Mouse (Mus musculus): ENCODE results near the gene Dock7. TPM values are rescaled to one million over a fixed set of nuclear protein-coding genes. Genes with fewer than 3 reads are reported as not detected.

The Dock7 gene
- total and polyA plus RNA-seq, 2 experiments from 2014 or later: 36.8 to 82.3 TPM

DNA sequence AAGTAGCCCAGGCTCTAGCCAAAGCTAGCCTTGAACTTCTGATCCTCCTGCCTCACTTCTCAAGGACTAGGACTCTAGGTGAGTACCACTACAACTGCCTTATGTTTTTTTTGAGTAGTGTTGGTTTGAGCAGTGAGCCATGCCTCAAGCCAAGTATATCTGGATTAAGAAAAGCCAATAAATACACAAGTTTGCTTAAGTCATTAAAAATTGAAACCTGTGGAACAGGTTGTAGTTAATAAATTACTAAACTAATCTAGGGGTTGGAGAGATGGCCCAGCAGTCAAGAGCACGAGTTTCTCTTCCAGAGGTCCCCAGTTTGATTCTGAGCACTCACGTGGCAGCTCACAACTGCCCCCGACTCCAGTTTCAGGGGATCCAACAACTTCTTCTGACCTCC is 20.9 kb upstream of the Dock7 start:
- Histone ChIP-seq H3K27me3 (ENCODE audit: insufficient read depth, low read length) (no peaks in the 10 kb centered on the region), H3K27ac (ENCODE audit: low read depth, low read length) (no peak overlapping the region), H3K9me3 (ENCODE audit: low read length) (no peaks in the 10 kb centered on the region), H3K4me1 (ENCODE audit: insufficient read depth, low read length) (no peaks in the 10 kb centered on the region), H3K36me3 (ENCODE audit: insufficient read depth, low read length) (no peaks in the 10 kb centered on the region), H3K9ac (replicated peaks; ENCODE audit: low read length, poor library complexity, severe bottlenecking) (no peak overlapping the region), H3K4me2 (ENCODE audit: low read depth, low read length, poor library complexity, severe bottlenecking) (no peak overlapping the region), H3K4me3 (ENCODE audit: low read depth, low read length) (no peak overlapping the region)
- 83% methylated on average over 3 of the region's 3 CpGs for WGBS
- no peak for ATAC-seq (ENCODE audit: low FRiP score)
- no peak for DNase-seq (ENCODE audit: low spot score)
- no peak for TF ChIP-seq CTCF (IDR thresholded peaks at IDR 0.05)

DNA sequence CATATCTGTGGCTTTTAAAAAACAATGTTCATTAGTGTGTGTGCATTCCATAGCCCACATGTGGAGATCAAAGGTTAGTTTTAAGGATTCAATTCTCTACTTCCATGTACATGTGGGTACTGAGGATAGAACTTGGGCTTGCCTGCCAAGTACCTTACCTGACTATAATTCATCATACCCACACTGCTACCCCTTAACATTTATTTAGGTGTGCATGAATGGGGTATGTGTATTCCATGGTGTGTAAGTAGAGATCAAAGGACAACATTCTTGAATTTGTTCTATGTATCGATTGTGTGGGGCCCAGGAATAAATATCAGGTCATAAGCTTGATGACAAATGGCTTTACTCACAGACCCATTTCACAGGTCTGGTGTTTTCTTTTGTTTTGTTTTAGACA is 20.5 kb upstream of the Dock7 start:
- no peaks in the 10 kb centered on the region for H3K36me3 ChIP-seq (ENCODE audit: insufficient read depth, low read length)
- H3K9me3 ChIP-seq (ENCODE audit: low read length): no peaks in the 10 kb centered on the region
- no peak for DNase-seq (ENCODE audit: low spot score)
- H3K4me2 ChIP-seq (ENCODE audit: low read depth, low read length, poor library complexity, severe bottlenecking): no peak overlapping the region
- no peak for TF ChIP-seq CTCF (IDR thresholded peaks at IDR 0.05)
- no peak overlapping the region for H3K27ac ChIP-seq (ENCODE audit: low read depth, low read length)
- WGBS: 95% methylated on average over 1 of the region's 1 CpGs
- ATAC-seq (ENCODE audit: low FRiP score): no peak
- no peaks in the 10 kb centered on the region for H3K27me3 ChIP-seq (ENCODE audit: insufficient read depth, low read length)
- H3K9ac ChIP-seq (replicated peaks; ENCODE audit: low read length, poor library complexity, severe bottlenecking): no peak overlapping the region
- H3K4me3 ChIP-seq (ENCODE audit: low read depth, low read length): no peak overlapping the region
- no peaks in the 10 kb centered on the region for H3K4me1 ChIP-seq (ENCODE audit: insufficient read depth, low read length)

DNA sequence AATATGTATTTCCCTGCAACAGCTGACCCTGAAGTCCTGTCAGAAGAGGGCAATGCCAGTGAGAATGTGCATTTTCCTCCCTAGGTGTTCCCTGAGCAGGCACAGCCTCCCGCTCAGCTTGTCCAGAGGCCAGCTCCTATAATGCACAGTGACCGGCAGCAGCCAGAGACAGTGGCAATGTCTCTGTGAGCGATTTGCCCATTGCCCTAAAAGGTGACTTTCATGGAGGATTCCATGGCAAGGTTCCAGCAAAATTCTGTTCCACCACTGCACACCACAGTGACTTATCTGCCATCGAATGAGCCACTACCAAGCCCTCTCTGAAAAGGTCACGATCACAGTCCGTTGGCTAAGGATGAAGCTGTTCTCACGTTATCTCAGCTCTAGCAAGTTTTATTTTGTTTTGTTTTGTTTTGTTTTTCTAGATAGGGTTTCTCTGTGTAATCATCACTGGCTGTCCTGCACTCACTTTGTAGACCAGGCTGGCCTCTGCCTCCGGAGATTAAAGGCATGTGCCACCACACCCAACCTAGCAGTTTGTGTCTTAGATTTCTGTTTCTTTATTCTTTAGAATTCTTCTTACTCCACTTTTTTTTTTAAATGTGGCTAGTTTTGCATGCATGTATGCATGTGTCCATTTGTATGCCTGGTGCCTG is 17.4 kb upstream of the Dock7 start:
- DNase-seq (ENCODE audit: low spot score) (no peak), ATAC-seq (ENCODE audit: low FRiP score) (no peak)
- no peaks in the 10 kb centered on the region for H3K36me3 ChIP-seq (ENCODE audit: insufficient read depth, low read length)
- H3K27ac ChIP-seq (ENCODE audit: low read depth, low read length): no peak overlapping the region
- no peak for TF ChIP-seq CTCF (IDR thresholded peaks at IDR 0.05)
- H3K4me2 ChIP-seq (ENCODE audit: low read depth, low read length, poor library complexity, severe bottlenecking): no peak overlapping the region
- H3K27me3 ChIP-seq (ENCODE audit: insufficient read depth, low read length): no peaks in the 10 kb centered on the region
- no peak overlapping the region for H3K9ac ChIP-seq (replicated peaks; ENCODE audit: low read length, poor library complexity, severe bottlenecking)
- H3K9me3 ChIP-seq (ENCODE audit: low read length): no peaks in the 10 kb centered on the region
- H3K4me1 ChIP-seq (ENCODE audit: insufficient read depth, low read length): no peaks in the 10 kb centered on the region
- no peak overlapping the region for H3K4me3 ChIP-seq (ENCODE audit: low read depth, low read length)
- 88% methylated on average over 8 of the region's 8 CpGs for WGBS

DNA sequence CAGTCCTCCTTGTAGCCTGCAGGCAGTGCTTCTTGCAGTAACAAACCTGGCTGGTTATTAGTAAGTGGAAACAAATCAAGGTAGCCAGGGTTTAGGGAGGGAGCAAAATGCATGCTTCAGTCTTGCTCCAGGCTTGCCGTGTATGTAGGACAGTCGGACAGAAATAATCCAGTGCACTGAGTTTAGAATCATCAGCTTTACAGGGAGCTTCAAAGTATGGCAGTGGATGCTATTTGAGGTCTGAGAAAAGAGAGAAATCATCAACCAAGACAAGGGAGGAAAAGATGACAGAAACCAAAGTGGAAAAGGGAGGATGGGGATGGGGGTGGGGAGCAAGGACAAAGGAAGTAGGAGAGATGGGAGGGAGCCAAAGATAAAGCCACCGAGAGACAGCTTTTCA is 13.8 kb upstream of the Dock7 start:
- no peaks in the 10 kb centered on the region for H3K27me3 ChIP-seq (ENCODE audit: insufficient read depth, low read length)
- no peaks in the 10 kb centered on the region for H3K36me3 ChIP-seq (ENCODE audit: insufficient read depth, low read length)
- no peak for TF ChIP-seq CTCF (IDR thresholded peaks at IDR 0.05)
- H3K4me1 ChIP-seq (ENCODE audit: insufficient read depth, low read length): no peaks in the 10 kb centered on the region
- no peak overlapping the region for H3K9ac ChIP-seq (replicated peaks; ENCODE audit: low read length, poor library complexity, severe bottlenecking)
- H3K4me3 ChIP-seq (ENCODE audit: low read depth, low read length): no peak overlapping the region
- DNase-seq (ENCODE audit: low spot score) (no peak), ATAC-seq (ENCODE audit: low FRiP score) (no peak)
- H3K9me3 ChIP-seq (ENCODE audit: low read length): no peaks in the 10 kb centered on the region
- 45% methylated on average over 3 of the region's 3 CpGs for WGBS
- H3K4me2 ChIP-seq (ENCODE audit: low read depth, low read length, poor library complexity, severe bottlenecking): no peak overlapping the region
- H3K27ac ChIP-seq (ENCODE audit: low read depth, low read length): no peak overlapping the region

DNA sequence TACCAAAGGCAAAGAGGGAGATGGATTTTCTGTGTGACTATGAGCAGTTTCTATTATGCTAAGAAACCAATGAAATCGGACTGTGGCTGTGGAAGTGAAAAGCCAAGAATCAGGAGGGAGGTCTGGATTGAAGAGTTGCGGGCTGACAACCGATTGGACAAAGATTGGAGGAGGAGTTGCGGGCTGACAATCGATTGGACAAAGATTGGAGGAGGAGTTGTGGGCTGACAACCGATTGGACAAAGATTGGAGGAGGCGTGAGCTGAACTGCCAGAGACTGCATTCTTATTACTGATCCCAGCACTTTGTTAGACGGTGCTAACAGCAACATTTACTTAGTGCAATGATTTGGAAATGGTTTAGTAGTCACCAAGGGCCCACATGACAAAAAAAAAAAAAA is 12.6 kb upstream of the Dock7 start:
- no peak overlapping the region for H3K27ac ChIP-seq (ENCODE audit: low read depth, low read length)
- ATAC-seq (ENCODE audit: low FRiP score) (no peak), DNase-seq (ENCODE audit: low spot score) (no peak)
- no peak overlapping the region for H3K4me2 ChIP-seq (ENCODE audit: low read depth, low read length, poor library complexity, severe bottlenecking)
- 92% methylated on average over 8 of the region's 8 CpGs for WGBS
- no peak overlapping the region for H3K4me3 ChIP-seq (ENCODE audit: low read depth, low read length)
- no peaks in the 10 kb centered on the region for H3K4me1 ChIP-seq (ENCODE audit: insufficient read depth, low read length)
- H3K9me3 ChIP-seq (ENCODE audit: low read length): no peaks in the 10 kb centered on the region
- no peak overlapping the region for H3K9ac ChIP-seq (replicated peaks; ENCODE audit: low read length, poor library complexity, severe bottlenecking)
- no peaks in the 10 kb centered on the region for H3K36me3 ChIP-seq (ENCODE audit: insufficient read depth, low read length)
- TF ChIP-seq CTCF (IDR thresholded peaks at IDR 0.05): no peak
- no peaks in the 10 kb centered on the region for H3K27me3 ChIP-seq (ENCODE audit: insufficient read depth, low read length)

DNA sequence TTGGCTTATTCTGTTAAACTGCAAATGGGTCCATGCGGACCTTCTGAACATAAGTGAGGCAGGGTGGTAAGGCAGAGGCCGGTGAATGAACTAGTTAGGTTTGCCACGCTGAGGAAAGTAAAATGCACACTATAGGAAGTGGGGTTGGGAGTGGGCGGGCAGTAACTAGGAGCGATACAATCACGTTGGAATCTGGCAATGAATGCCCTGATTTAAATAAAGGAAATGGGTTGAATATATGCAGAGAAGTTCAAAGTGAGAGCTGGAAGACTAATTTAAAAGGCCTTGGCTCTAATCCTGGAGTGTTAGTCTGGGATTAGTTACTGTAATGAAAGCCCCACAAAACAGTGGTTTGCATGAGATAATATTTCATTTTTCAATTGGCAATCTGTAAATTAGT is 12.0 kb upstream of the Dock7 start:
- DNase-seq (ENCODE audit: low spot score): no peak
- WGBS: 55% methylated on average over 6 of the region's 6 CpGs
- no peaks in the 10 kb centered on the region for H3K27me3 ChIP-seq (ENCODE audit: insufficient read depth, low read length)
- no peak overlapping the region for H3K4me3 ChIP-seq (ENCODE audit: low read depth, low read length)
- no peak for ATAC-seq (ENCODE audit: low FRiP score)
- no peaks in the 10 kb centered on the region for H3K4me1 ChIP-seq (ENCODE audit: insufficient read depth, low read length)
- H3K4me2 ChIP-seq (ENCODE audit: low read depth, low read length, poor library complexity, severe bottlenecking): no peak overlapping the region
- H3K9me3 ChIP-seq (ENCODE audit: low read length): no peaks in the 10 kb centered on the region
- H3K9ac ChIP-seq (replicated peaks; ENCODE audit: low read length, poor library complexity, severe bottlenecking): no peak overlapping the region
- no peak overlapping the region for H3K27ac ChIP-seq (ENCODE audit: low read depth, low read length)
- no peak for TF ChIP-seq CTCF (IDR thresholded peaks at IDR 0.05)
- H3K36me3 ChIP-seq (ENCODE audit: insufficient read depth, low read length): no peaks in the 10 kb centered on the region

All from midbrain, postnatal 0 days (tissue).